ENCODE assay signal across 14 mouse cellular contexts in the genomic region with DNA sequence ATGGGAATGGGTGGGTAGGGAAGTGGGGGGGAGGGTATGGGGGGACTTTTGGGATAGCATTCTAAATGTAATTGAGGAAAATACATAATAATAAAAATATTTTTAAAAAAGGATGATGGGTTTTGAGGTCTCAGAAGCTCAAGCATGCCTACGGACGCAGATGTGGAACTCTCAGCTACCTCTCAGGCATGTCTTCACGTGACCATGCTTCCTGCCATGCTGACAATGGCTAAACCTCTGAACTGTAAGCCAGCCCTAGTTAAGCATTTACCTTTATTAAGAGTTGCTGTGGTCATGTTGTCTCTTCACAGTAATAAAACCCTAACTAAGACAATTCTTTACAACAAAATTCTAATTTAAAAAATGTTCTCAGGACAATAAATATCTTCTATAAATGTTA.
A peak's percentile ranks its signal among the peaks of the same experiment; 100 is the strongest.
DNase-seq lines count a peak whose midpoint lies in the region.
"Had no signal": no experiment of that assay in that cellular context is flagged by ENCODE, and none has a peak within 500 bp of the region (broad histone marks: within the 10 kb centered on the region; RNA-seq: fewer than 3 reads in every experiment).

No protein-coding gene starts in this region.

- DNase-seq in kidney, adult 11 months = peak; percentile 14
- DNase-seq in kidney, postnatal 14 days = no peak
- DNase-seq in kidney, adult 9 months = peak; percentile 54
- no peak for DNase-seq in kidney, postnatal 10 days
- DNase-seq: adrenal gland, adult 2 months; adrenal gland, postnatal 10 days; adrenal gland, postnatal 25 days; cerebellum, adult 11 months; cerebellum, adult 18-20 months; cerebellum, adult 8-10 months; cerebellum, adult 9-11 months; cerebellum, postnatal 14 days; cerebellum, postnatal 36 days; embryo, embryonic 11 days had no signal

Comparison
In these comparisons a context has a peak if more than half of its experiments do, and no peak if none do; other contexts are left out.
1. DNase-seq: peak in kidney, adult 11 months (single experiment) and kidney, adult 9 months (single experiment); none in kidney, postnatal 14 days (single experiment) and kidney, postnatal 10 days (single experiment).